Mouse (Mus musculus) C2C12 (cell line): ENCODE data around the gene Vps53.

Experiments used
- CTCF ChIP-seq: IDR thresholded peaks from one replicate; pipeline ENCODE4 v1.5.1; 2011; ENCODE audit not compliant: control insufficient read depth, insufficient read depth, insufficient read length
- MAX ChIP-seq: IDR thresholded peaks from one replicate; pipeline ENCODE4 v1.6.1; 2011; ENCODE audit warnings: mild to moderate bottlenecking, control low read depth
- MYOD1 ChIP-seq: IDR thresholded peaks from one replicate; pipeline ENCODE4 v1.6.1; 2011; ENCODE audit warnings: low read depth; ENCODE audit not compliant: control insufficient read depth, insufficient read length
- USF1 ChIP-seq: IDR thresholded peaks from one replicate; pipeline ENCODE4 v1.6.1; 2011; ENCODE audit warnings: low read depth, mild to moderate bottlenecking, control low read depth, moderate library complexity

DNA sequence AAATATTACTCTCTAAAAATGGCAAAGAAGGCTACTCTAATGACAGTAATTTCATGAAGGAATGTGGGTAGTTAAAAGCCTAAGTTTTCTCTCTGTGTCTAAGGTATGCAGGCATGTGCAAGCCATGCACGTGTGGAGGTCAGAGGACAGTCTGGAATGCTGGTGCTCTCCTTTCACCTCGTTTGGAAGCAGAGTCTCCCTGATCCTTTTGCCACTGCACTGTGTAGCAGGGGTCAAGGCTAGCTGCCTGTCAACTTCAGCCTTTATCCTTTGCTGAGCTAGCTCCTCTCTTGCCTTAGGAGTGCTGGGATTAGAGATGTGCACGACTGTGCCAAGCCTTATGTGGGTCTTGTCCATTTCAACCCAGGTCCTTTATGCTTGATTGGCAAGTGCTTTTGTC, 128.9 kb downstream of the Vps53 start:
- no peak for TF ChIP-seq MAX
- no peak for TF ChIP-seq CTCF
- no peak for TF ChIP-seq MYOD1
- no peak for TF ChIP-seq USF1
